Mouse (Mus musculus) layer of hippocampus, adult 9-10 months (tissue): ENCODE results near the gene Fam83e.

Source experiments
- DNase-seq: peaks from one replicate; pipeline ENCODE4 v3.0.0; 2022; ENCODE audit warnings: low spot score

The Fam83e gene

GRCm38 (mm10) chr7:45739820-45740219 is 18.8 kb downstream of the Fam83e start:
- DNase-seq = no peak

GRCm38 (mm10) chr7:45741308-45741707 is 20.3 kb downstream of the Fam83e start:
- no peak for DNase-seq

GRCm38 (mm10) chr7:45741777-45742176 is 20.8 kb downstream of the Fam83e start:
- DNase-seq = no peak

- DNase-seq = peak; percentile 67
Measured at GRCm38 (mm10) chr7:45742338-45742737, 21.3 kb downstream of the Fam83e start.

- DNase-seq = peak; percentile 59
Measured at GRCm38 (mm10) chr7:45744387-45744786, 23.4 kb downstream of the Fam83e start.

GRCm38 (mm10) chr7:45746518-45746917 is 25.5 kb downstream of the Fam83e start:
- DNase-seq = no peak

- no peak for DNase-seq
Measured at GRCm38 (mm10) chr7:45747450-45747849, 26.4 kb downstream of the Fam83e start.

GRCm38 (mm10) chr7:45748110-45748509 is 27.1 kb downstream of the Fam83e start:
- no peak for DNase-seq

- DNase-seq = no peak
Measured at GRCm38 (mm10) chr7:45749401-45749800, 28.4 kb downstream of the Fam83e start.

GRCm38 (mm10) chr7:45750162-45750561 is 29.1 kb downstream of the Fam83e start:
- DNase-seq = no peak

GRCm38 (mm10) chr7:45755703-45756102 is 34.7 kb downstream of the Fam83e start:
- no peak for DNase-seq

GRCm38 (mm10) chr7:45759400-45759799 is 38.4 kb downstream of the Fam83e start:
- no peak for DNase-seq

- DNase-seq = no peak
Measured at GRCm38 (mm10) chr7:45760151-45760550, 39.1 kb downstream of the Fam83e start.

- no peak for DNase-seq
Measured at GRCm38 (mm10) chr7:45765995-45766394, 45.0 kb downstream of the Fam83e start.

GRCm38 (mm10) chr7:45766764-45767163 is 45.8 kb downstream of the Fam83e start:
- DNase-seq = no peak

- no peak for DNase-seq
Measured at GRCm38 (mm10) chr7:45767500-45767899, 46.5 kb downstream of the Fam83e start.

GRCm38 (mm10) chr7:45770427-45771082 is 49.5 kb downstream of the Fam83e start:
- DNase-seq = no peak

GRCm38 (mm10) chr7:45771101-45771500 is 50.1 kb downstream of the Fam83e start:
- DNase-seq = no peak

GRCm38 (mm10) chr7:45775237-45775636 is 54.2 kb downstream of the Fam83e start:
- DNase-seq = no peak
